Mouse (Mus musculus) frontal cortex, adult (tissue): ENCODE results near the gene Adam12.
A peak's percentile ranks its signal among the peaks of the same experiment; 100 is the strongest.

Experiments used
- ATAC-seq: cut with Nextera tagmentation; 2 replicates; pipeline ENCODE4 v1.9.2; 2017; ENCODE audit warnings: mild to moderate bottlenecking, moderate library complexity, mixed read lengths; ENCODE audit not compliant: low TSS enrichment

The Adam12 gene

GRCm38 (mm10) chr7:134009157-134009556 lies 222.8 kb downstream of the Adam12 start:
- ATAC-seq, result no peak

GRCm38 (mm10) chr7:134007942-134008361 lies 224.0 kb downstream of the Adam12 start:
- no peak for ATAC-seq

- ATAC-seq, result no peak
These were observed 230.4 kb downstream of the Adam12 start for GRCm38 (mm10) chr7:134001581-134001980.

- ATAC-seq, result no peak
These were observed 241.0 kb downstream of the Adam12 start for GRCm38 (mm10) chr7:133990930-133991329.

- ATAC-seq, result no peak
These were observed 243.6 kb downstream of the Adam12 start for GRCm38 (mm10) chr7:133988356-133988755.

- no peak for ATAC-seq
These were observed 245.7 kb downstream of the Adam12 start for GRCm38 (mm10) chr7:133986201-133986600.

- no peak for ATAC-seq
These were observed 246.3 kb downstream of the Adam12 start for GRCm38 (mm10) chr7:133985648-133986047.

- ATAC-seq, result no peak
These were observed 255.4 kb downstream of the Adam12 start for GRCm38 (mm10) chr7:133976388-133977122.

GRCm38 (mm10) chr7:133971086-133971485 lies 260.9 kb downstream of the Adam12 start:
- ATAC-seq, result no peak

- ATAC-seq, result no peak
These were observed 261.5 kb downstream of the Adam12 start for GRCm38 (mm10) chr7:133970407-133970806.

- ATAC-seq, result no peak
These were observed 264.0 kb downstream of the Adam12 start for GRCm38 (mm10) chr7:133967906-133968305.

- ATAC-seq, result no peak
These were observed 268.4 kb downstream of the Adam12 start for GRCm38 (mm10) chr7:133963501-133963900.

GRCm38 (mm10) chr7:133959200-133959599 lies 272.7 kb downstream of the Adam12 start:
- peak; percentile 81 for ATAC-seq

GRCm38 (mm10) chr7:133957873-133958272 lies 274.1 kb downstream of the Adam12 start:
- no peak for ATAC-seq

GRCm38 (mm10) chr7:133954111-133955091 lies 277.5 kb downstream of the Adam12 start:
- ATAC-seq, result no peak

GRCm38 (mm10) chr7:133951777-133952545 lies 280.0 kb downstream of the Adam12 start:
- no peak for ATAC-seq

GRCm38 (mm10) chr7:133947360-133947759 lies 284.6 kb downstream of the Adam12 start:
- ATAC-seq, result no peak

GRCm38 (mm10) chr7:133946757-133947345 lies 285.1 kb downstream of the Adam12 start:
- no peak for ATAC-seq

GRCm38 (mm10) chr7:133946113-133946512 lies 285.8 kb downstream of the Adam12 start:
- no peak for ATAC-seq

GRCm38 (mm10) chr7:133940405-133940804 lies 291.5 kb downstream of the Adam12 start:
- no peak for ATAC-seq

- no peak for ATAC-seq
These were observed 294.5 kb downstream of the Adam12 start for GRCm38 (mm10) chr7:133937473-133937872.
